Mouse (Mus musculus) liver, postnatal 0 days (tissue): ENCODE results near the gene Abca2. TPM values are rescaled to one million over a fixed set of nuclear protein-coding genes. Genes with fewer than 3 reads are reported as not detected.
A peak's percentile ranks its signal among the peaks of the same experiment; 100 is the strongest.

Source experiments
- ATAC-seq: fragments of 200-750 bp; cut with Nextera tagmentation; 2 replicates; pipeline ENCODE4 v1.8.0; 2017; ENCODE audit warnings: mild to moderate bottlenecking, moderate library complexity
- DNase-seq: peaks from one replicate; pipeline ENCODE4 v3.0.0-alpha.2; 2016
- H3K27ac ChIP-seq: fragments of 300-500 bp; sonication (generic); 2 replicates; pipeline ENCODE4 v1.5.1; 2014; ENCODE audit warnings: antibody characterized with exemption, moderate library complexity, mild to moderate bottlenecking, low read depth
- H3K27me3 ChIP-seq: fragments of 300-500 bp; sonication (generic); 2 replicates; pipeline ENCODE4 v1.6.1; 2014; ENCODE audit warnings: low read length, control low read depth, mixed read lengths; ENCODE audit not compliant: insufficient read depth
- H3K36me3 ChIP-seq: fragments of 300-500 bp; sonication (generic); replicated peaks from 2 replicates; pipeline ENCODE4 v1.6.1; 2014; ENCODE audit warnings: mild to moderate bottlenecking, control low read depth, low read length, moderate library complexity, mixed read lengths; ENCODE audit not compliant: insufficient read depth
- H3K4me1 ChIP-seq: fragments of 300-500 bp; sonication (generic); 2 replicates; pipeline ENCODE4 v1.6.1; 2014; ENCODE audit warnings: antibody characterized with exemption, mild to moderate bottlenecking, control low read depth; ENCODE audit not compliant: insufficient read depth
- H3K4me2 ChIP-seq: fragments of 300-500 bp; sonication (generic); 2 replicates; pipeline ENCODE4 v1.6.1; 2014; ENCODE audit warnings: low read depth, mild to moderate bottlenecking, low read length, moderate library complexity, mixed read lengths
- H3K4me3 ChIP-seq: fragments of 300-500 bp; sonication (generic); 2 replicates; pipeline ENCODE4 v1.5.1; 2014; ENCODE audit warnings: low read depth, low read length
- H3K9ac ChIP-seq: fragments of 300-500 bp; sonication (generic); replicated peaks from 2 replicates; pipeline ENCODE4 v1.6.1; 2014; ENCODE audit warnings: mild to moderate bottlenecking, moderate library complexity
- H3K9me3 ChIP-seq: fragments of 300-500 bp; sonication (generic); 2 replicates; pipeline ENCODE4 v1.6.1; 2016; ENCODE audit warnings: mild to moderate bottlenecking, control low read depth, low read length, mixed read lengths
- CTCF ChIP-seq: sonication (generic); IDR thresholded peaks from 2 replicates; pipeline ENCODE4 v1.5.1; 2016; ENCODE audit warnings: antibody characterized with exemption, low read depth
- EP300 ChIP-seq: IDR thresholded peaks from 2 replicates; pipeline ENCODE4 v1.6.1; 2016; ENCODE audit warnings: antibody characterized with exemption, low read depth, mild to moderate bottlenecking
- WGBS: fragments of 180-500 bp; shearing (Covaris S2); extraction: QIAGEN DNeasy Blood & Tissue Kit; methylation state at CpG from one replicate; pipeline ENCODE4 v1.1.7; 2014; ENCODE audit not compliant: insufficient replicate concordance; 5-methylcytosine and 5-hydroxymethylcytosine counted together
- polyA plus RNA-seq: library from polyadenylated mRNA; unstranded; fragments of >200 nt; fragmentation: Nextera tagmentation; extraction: Ambion mirVana; gene quantifications from 2 replicates; pipeline ENCODE4 v1.2.1, GENCODE M21; 2015

The Abca2 gene
- polyA plus RNA-seq, 1 experiment from 2014 or later = 0.87 TPM

DNA sequence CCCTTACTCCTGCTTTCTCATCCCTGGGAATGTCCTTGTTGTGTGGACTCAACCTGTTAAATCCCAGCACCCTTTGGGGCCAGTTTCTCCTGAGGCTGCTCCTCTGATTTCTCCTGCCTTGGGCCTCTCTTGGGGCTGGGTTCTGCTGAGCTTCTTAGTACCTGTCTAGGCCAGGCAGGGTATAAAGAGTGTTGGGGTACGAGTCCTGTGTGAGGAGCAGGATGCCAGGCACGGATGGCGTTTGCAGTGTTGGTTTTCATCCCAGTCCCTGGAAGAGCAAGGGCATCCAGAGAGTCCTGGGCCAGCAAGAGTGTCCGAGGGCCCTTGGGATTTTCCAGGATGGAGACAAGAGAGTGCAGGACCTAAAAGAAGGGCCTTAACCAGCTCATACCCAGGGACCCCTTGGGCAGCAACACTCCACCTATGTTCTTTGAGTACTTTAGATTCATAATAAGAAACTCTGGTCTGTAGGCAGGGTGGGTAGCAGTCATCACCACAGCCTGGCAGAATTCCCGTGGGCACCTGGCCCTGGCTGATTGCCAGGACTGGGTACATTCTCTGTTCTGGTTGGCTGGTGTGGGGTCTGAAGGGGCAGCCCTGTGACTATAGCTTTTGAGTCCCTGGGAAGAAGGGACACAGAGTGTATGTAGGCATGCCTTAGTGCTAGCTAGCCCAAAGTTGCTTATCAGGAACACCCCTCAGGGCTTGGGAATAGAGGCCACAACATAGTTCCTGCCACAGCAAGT, 1.1 kb downstream of the Abca2 start:
- Histone ChIP-seq H3K36me3 (no peaks in the 10 kb centered on the region), H3K27me3 (peaks cover 3% of the 10 kb centered on the region; the same call in 1 of the 2 replicates), H3K27ac (no peak overlapping the region), H3K4me1 (peaks cover 9% of the 10 kb centered on the region; the same call in 1 of the 2 replicates), H3K4me2 (peak overlapping the region; percentile 100; the same call in 1 of the 2 replicates), H3K4me3 (no peak overlapping the region), H3K9me3 (no peaks in the 10 kb centered on the region), H3K9ac (no peak overlapping the region)
- TF ChIP-seq EP300 (no peak), CTCF (no peak)
- 69% methylated on average over 5 of the region's 5 CpGs for WGBS
- ATAC-seq (no peak), DNase-seq (no peak)

DNA sequence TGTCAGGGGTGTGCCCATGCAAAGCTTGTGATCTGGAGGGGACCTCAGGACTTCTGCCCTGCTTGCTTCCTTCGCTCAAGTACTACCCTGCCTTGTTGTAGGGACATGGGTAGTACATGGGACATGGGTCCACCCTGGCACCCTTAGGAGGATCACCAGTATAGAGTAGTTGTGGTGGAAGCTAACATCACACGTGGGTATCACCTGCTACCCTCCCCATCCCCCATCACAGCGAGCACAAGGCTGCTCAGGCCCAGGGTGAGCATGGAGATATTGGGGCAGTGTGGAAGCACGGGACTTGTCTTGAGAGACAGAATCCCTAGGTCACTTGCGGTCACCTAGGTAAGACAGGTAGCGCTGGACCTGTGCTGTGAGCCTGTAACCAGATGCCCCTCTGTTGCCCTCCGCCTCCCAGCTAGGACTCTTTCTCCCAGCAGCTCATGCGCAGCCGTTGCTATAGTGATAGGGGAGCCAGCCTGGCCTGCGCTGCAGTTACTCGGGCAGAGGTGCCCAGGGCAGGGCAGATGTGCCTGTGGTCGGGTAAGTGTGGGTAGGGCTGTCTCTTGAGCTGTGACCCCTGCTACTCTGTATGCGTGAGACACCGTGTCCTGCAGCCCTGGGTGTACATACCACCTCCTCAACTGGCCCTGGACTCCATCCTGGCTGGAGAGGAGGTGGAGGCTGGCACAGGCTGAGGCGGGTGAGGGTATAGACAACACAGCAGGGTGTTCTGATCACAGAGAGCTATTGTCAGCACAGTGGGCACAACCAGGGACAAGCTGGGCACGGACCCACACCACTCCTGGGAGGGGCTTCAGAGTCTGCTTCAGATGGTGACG, 2.1 kb downstream of the Abca2 start:
- H3K9me3 ChIP-seq = no peaks in the 10 kb centered on the region
- ATAC-seq = no peak

DNA sequence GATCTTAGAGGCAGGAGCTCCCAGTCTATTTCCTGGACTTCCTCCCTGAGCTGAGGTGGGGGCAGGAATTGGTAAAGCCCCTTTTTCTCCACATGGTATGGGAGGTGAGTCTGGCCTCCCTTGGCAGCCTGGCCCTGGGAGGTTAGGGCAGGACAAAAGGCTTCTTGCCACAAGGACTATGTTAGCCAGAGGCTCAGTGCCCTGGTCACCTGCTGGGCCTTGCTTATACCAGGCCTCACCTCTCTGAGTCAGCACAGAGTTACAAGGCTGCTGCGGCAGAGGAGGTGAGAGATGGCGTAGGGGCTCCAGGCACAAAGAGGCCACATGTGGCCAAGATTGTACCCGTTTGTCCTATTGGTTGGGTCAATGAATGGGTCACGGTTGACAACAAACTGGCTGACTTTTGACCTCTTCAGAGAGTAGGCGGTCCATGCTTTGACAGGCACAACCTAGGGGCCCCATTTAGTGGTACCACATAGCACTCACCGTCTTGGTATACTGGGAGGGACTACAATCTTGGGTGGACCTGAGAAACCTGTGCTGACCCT, 2.9 kb downstream of the Abca2 start:
- Histone ChIP-seq H3K36me3 (no peaks in the 10 kb centered on the region), H3K9me3 (no peaks in the 10 kb centered on the region), H3K4me3 (no peak overlapping the region), H3K4me2 (no peak overlapping the region), H3K27me3 (0 out of 2 replicates have a peak, but pooled peaks cover 2% of the 10 kb centered on the region), H3K27ac (no peak overlapping the region), H3K4me1 (peaks cover 9% of the 10 kb centered on the region; the same call in 1 of the 2 replicates), H3K9ac (no peak overlapping the region)
- WGBS = 68% methylated on average over 6 of the region's 6 CpGs
- TF ChIP-seq CTCF = no peak
- no peak for TF ChIP-seq EP300
- ATAC-seq (no peak), DNase-seq (no peak)

More for the DNA sequence above, 2.1 kb downstream of the Abca2 start:
- TF ChIP-seq EP300 (no peak), CTCF (no peak)
- 83% methylated on average over 17 of the region's 17 CpGs for WGBS
- Histone ChIP-seq H3K4me3 (no peak overlapping the region), H3K27ac (no peak overlapping the region), H3K9ac (no peak overlapping the region), H3K4me2 (no peak overlapping the region), H3K27me3 (peaks cover 3% of the 10 kb centered on the region; the same call in 1 of the 2 replicates), H3K4me1 (peaks cover 9% of the 10 kb centered on the region; the same call in 1 of the 2 replicates), H3K36me3 (no peaks in the 10 kb centered on the region)
- no peak for DNase-seq

DNA sequence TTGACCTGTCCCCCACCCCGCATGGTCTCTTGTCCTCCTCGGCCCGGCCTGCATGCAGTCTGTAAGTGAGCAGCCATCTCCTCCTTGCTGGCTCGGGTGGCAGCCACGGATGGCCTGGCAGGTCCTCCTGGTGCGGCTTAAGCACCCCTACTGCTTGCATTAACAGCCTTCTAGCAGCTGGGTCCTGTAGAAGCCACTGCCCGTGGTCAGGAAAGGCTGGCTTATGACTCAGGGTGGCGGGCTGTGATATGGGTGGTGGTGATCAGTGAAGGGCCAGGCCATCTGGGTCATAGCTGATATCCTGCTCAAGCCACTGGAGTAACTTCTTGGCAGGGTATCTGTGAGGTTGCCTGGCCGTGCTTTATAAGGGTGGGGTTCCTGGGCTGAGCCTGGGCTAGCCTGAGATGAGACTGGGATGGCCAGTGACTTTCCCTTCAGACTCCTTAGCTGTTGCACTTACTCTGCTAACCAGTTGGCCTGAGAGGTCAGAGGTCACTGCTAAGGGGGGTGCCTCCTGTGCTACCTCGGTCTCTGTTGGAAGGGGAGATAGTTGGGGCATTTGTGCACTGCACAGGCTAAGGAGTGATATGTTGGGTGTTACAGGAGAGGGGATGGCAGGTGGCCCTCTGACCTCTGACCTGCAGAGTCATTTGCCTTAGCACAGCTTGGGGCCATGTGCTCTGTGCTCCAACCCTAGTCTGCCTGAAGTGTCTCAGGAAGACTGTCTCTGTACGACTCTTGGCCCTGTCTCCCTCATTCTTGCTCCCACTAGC, 4.0 kb downstream of the Abca2 start:
- DNase-seq (no peak), ATAC-seq (no peak)
- Histone ChIP-seq H3K36me3 (no peaks in the 10 kb centered on the region), H3K27ac (no peak overlapping the region), H3K4me3 (no peak overlapping the region), H3K9me3 (no peaks in the 10 kb centered on the region), H3K4me1 (peaks cover 9% of the 10 kb centered on the region; the same call in 1 of the 2 replicates), H3K27me3 (no peaks in the 10 kb centered on the region), H3K9ac (no peak overlapping the region), H3K4me2 (no peak overlapping the region)
- 69% methylated on average over 11 of the region's 11 CpGs for WGBS
- no peak for TF ChIP-seq EP300
- no peak for TF ChIP-seq CTCF

DNA sequence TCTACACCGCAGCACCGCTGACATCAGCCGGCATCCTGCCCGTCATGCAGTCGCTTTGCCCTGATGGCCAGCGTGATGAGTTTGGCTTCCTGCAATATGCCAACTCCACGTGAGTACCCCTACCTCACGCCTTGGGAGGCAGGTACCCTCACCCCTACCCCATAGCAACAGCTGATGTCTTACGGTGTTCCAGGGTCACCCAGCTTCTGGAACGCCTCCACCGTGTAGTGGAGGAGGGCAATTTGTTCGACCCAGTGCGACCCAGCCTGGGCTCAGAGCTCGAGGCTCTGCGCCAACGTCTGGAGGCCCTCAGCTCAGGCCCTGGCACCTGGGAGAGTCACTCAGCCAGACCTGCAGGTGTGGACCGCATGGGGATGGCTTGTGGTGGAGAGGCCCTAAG, 4.6 kb downstream of the Abca2 start:
- no peaks in the 10 kb centered on the region for H3K9me3 ChIP-seq
- no peak for TF ChIP-seq CTCF
- TF ChIP-seq EP300 = no peak
- DNase-seq = no peak
- H3K36me3 ChIP-seq = no peaks in the 10 kb centered on the region
- H3K9ac ChIP-seq = no peak overlapping the region
- no peak overlapping the region for H3K4me2 ChIP-seq
- no peak overlapping the region for H3K4me3 ChIP-seq
- ATAC-seq = no peak
- H3K27ac ChIP-seq = no peak overlapping the region
- no peaks in the 10 kb centered on the region for H3K27me3 ChIP-seq
- H3K4me1 ChIP-seq = peaks cover 8% of the 10 kb centered on the region; the same call in 1 of the 2 replicates
- WGBS = 82% methylated on average over 17 of the region's 17 CpGs
